Mouse (Mus musculus): ENCODE results near the gene Ccr4.

Gene Ccr4

GRCm38 (mm10) chr9:114504816-114505215, at the start of gene Ccr4:
Ccr4 (minus strand) TSS chr9:114504916.
- DNase-seq (ENCODE audit: low spot score in 2 of 2), result no peak

DNA sequence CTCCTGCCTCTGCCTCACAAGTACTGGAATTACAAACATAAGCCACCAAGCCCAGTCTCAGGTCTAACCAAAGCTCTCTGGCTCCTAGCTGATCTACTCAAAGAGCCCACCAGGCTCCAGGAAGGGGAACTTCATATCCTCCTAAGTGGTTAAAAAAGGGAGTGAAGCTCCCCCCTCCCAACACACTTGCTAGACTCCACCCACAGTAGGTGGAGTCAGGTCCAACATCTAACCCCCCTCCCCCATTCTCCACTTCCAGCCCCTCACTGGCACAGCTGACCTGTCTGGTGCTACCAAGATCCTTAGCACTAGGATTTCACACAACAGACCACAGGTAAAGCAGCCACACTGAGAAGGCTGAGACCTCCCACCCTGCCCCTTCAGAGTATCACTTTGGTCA, 49.1 kb upstream of the Ccr4 start:
- DNase-seq (ENCODE audit: low spot score in 2 of 2), result no peak

- no peak for DNase-seq (ENCODE audit: low spot score in 2 of 2)
Observed at GRCm38 (mm10) chr9:114550033-114550432, 45.3 kb upstream of the Ccr4 start.

GRCm38 (mm10) chr9:114549117-114549516, 44.4 kb upstream of the Ccr4 start:
- DNase-seq (ENCODE audit: low spot score in 2 of 2), result no peak

DNA sequence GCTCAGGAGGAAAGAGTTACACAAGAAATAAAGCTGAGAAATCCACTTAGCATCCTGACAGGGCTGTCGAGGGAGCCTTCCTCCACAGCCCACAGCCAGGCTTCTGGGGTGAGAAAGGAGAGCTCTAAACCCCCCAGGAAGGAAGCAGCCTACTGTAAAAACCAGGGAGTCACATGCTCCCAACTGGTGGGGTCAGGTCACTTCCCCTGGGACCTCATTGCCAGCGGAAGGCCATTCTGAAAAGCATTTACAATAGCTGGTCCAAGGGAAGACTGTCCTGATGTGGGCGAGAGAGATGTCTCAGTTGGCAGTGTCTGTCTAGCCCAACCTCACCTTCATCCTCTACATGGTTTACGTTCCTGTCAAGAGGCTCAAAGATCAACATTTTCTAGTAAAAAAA, 43.8 kb upstream of the Ccr4 start:
- DNase-seq (ENCODE audit: low spot score in 2 of 2), result no peak

- DNase-seq (ENCODE audit: low spot score in 2 of 2), result no peak
Observed at GRCm38 (mm10) chr9:114547643-114548077, 42.9 kb upstream of the Ccr4 start.

GRCm38 (mm10) chr9:114546765-114547164, 42.0 kb upstream of the Ccr4 start:
- DNase-seq (ENCODE audit: low spot score in 2 of 2), result no peak

DNA sequence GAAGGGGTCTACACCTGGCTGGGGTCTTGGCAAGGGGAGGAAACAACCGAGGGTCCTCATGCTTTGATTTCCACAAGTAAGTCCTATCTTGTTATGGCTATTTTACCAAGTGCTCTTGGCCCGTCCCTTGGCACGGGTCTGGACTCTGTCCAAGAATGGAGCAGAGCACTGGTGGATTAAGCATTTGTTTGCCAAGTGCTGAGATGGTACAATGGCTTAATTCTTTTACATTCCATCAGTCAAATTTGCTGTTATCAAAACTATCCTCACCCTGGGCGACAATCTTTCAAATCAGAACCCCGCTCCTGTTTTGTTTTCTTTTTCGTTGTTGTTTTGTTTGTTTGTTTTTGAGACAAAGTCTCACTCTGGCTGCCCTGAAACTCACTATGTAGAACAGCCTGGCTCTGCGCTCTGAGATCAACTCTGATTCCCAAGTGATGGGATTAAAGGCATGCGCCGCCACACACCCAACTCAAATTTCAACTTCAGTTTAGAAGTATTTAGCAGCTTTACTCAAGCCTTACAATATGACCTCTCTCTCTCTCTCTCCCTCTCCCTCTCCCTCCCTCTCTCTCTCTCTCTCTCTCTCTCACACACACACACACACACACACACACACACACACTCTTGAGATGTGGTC, 40.2 kb upstream of the Ccr4 start:
- no peak for DNase-seq (ENCODE audit: low spot score in 2 of 2)

GRCm38 (mm10) chr9:114543882-114544753, 39.4 kb upstream of the Ccr4 start:
- no peak for DNase-seq (ENCODE audit: low spot score in 2 of 2)

DNA sequence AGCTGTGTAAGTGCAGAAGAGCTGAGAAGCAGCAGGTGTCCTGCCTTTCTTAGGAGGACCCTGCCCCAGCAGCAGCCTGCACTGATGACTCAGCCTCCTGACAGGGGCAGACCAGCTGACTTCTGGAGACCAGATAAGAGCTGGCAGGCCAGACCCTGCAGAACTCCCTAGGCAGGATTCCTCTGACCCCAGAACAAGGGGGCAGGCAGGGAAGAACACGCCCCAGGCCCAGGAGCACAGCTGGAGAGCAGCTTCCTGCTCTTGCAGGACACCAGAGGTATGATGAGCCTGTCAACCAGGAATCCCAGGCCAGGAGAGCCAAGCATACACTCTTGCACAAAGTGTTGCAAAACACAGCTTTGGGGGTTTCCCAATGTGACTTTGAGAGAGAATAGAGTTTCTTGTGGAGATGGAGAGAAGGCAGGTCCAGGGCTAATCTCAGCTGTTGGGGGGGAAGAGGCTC, 36.6 kb upstream of the Ccr4 start:
- DNase-seq (ENCODE audit: low spot score in 2 of 2), result no peak

DNA sequence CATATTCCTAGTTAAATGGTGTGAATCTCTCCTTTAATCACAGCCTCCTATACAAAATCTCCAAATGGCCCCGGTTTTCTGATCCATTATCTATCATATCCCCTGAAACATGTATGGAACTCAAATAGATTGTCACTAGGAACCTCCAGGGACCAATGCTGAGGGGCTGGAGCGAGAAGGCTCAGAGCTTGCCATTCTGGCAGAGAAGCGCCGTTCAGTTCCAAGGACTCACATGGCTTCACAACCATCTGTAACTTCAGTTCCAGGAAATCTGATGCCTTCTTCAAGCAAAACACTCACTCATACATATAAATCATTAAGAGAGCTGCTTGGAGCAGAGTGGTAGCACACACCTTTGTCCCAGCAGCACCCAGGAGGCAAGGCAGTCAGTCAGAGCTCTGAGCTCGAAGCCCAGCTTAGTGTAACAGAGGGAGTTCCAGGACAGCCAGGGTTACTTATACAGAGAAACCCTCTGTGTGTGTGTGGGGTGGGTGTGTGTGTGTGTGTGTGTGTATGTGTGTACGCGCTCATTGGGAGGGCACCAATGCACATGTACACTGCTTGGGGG, 34.4 kb upstream of the Ccr4 start:
- DNase-seq (ENCODE audit: low spot score in 2 of 2), result no peak

DNA sequence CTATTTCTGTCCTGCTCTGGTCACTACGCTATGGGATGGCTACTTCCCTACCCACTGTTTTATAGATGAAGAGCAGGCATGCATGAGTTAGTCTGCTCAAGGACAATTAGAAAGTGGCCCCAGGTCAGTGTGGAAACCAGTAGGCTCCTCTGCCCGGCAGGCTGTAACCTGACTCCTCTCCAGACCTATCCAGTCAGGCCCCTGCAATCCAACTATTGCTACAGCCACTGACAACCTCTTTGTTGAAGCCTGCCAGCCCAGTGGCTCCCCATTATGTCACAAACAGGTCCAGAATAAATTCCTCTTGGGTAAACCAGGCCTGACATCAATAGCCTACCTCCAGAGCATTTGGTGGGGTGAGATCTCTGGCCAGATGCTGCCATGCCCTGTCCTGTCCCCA, 31.9 kb upstream of the Ccr4 start:
- no peak for DNase-seq (ENCODE audit: low spot score in 2 of 2)

DNA sequence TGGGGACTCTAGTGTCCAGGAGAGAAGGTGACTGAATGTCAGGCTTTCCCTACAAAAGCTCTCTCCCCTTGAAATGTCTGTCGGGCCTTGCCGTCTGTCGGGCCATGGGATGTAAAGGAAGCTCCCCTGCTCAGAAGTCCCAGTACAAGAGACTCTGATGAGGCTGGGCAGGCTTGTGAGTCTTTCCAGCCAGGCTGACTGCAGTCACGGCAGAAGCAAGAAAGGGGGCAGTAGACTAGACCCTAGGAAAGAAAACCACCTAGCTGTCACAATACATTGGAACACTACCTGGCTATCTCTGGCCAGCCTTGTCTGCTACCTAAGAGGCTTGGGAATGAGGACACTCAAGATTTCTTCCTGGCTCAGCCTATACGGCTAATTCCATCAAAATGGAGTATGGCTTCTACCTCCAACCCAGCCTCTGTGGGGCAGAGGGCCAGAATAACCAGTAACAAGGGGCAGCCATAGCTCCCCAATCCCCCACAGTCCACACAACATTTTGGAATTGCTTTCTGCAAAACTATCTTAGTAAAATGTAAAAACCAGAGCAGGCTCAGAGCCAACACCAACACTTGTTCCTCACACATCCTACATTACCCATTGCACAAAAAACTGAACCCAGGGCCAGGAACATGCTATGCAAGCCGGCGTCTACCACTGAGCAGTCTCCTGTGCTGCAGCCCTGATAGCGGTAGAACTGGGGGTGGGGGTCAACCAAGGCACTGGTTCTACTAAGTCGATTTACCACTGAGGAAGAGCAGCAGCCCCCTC, 30.2 kb upstream of the Ccr4 start:
- no peak for DNase-seq (ENCODE audit: low spot score in 2 of 2)

GRCm38 (mm10) chr9:114533848-114534247, 29.1 kb upstream of the Ccr4 start:
- DNase-seq (ENCODE audit: low spot score in 2 of 2), result no peak

DNA sequence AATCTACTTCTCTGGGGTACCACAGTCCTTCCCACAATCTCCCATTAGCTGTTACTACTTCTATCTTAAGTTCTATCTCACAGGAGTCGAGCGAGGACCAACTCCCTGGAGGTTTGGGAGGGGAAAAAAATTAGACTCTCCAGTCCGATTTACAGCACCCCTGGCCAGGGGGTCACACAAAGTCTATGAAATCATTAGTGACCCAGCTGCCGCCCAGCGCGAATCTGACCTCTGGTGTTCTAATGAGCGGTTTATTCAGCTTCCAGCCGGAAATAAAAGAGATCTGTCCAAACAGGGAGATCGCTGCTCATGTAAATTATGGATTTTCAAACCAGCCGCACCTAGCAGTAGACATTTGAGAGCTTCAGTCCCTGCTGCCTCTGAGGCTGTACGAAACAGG, 26.6 kb upstream of the Ccr4 start:
- DNase-seq (ENCODE audit: low spot score in 2 of 2), result no peak

- no peak for DNase-seq (ENCODE audit: low spot score in 2 of 2)
Observed at GRCm38 (mm10) chr9:114528680-114529048, 23.9 kb upstream of the Ccr4 start.

- DNase-seq (ENCODE audit: low spot score in 2 of 2), result peak in 1 of 2 experiments; percentile 15
Observed at GRCm38 (mm10) chr9:114527992-114528679, 23.4 kb upstream of the Ccr4 start.

DNA sequence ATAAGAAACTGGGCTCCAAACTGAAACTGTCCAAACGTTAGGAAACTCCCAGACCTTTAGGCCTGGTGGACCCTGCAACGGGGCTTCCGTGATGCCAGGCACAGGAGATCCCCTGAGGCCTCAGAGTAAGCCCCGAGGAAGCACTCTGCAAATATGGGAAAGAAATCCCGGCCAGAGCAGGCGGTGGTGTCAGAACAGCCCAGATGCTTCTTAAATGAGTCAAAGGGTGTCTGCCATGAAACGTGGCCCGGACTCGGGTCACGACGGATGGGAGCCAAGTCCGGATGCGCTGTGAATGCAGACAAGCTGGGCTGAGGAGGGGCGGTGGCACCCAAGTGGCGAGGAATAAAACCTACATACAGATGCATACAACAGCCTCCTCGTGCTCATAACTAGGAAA, 22.4 kb upstream of the Ccr4 start:
- DNase-seq (ENCODE audit: low spot score in 2 of 2), result peak in 1 of 2 experiments; percentile 9

- no peak for DNase-seq (ENCODE audit: low spot score in 2 of 2)
Observed at GRCm38 (mm10) chr9:114526581-114526980, 21.9 kb upstream of the Ccr4 start.

DNA sequence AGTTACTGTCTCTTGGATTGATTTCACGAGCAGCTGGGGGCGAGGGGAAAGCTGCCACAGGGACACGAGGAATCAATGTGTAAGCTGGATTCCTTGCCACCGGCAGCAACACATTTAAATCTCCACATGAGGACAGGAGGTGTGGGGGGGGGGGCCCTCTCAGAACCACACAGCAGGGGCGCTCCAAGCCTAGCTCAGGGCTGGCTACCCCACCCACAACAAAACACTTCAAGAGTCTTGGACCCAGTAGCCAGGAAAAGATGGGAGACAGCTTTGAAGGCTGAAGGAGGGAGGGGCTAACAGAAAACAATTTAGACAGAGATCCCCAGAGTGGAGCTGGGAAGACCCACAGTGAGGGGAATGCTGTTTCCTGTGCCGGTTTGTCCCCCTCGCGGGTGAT, 21.2 kb upstream of the Ccr4 start:
- DNase-seq (ENCODE audit: low spot score in 2 of 2), result no peak

- no peak for DNase-seq (ENCODE audit: low spot score in 2 of 2)
Observed at GRCm38 (mm10) chr9:114525073-114525633, 20.4 kb upstream of the Ccr4 start.

Measured in frontal cortex, postnatal 10 days (tissue).